Mouse (Mus musculus) midbrain, embryonic 16.5 days (tissue): ENCODE measurements around the gene Dclre1a. TPM values are rescaled to one million over a fixed set of nuclear protein-coding genes. Genes with fewer than 3 reads are reported as not detected.
"Not testable (repeated sequence)": the region's sequence is repeated elsewhere in the genome, so short reads cannot be mapped to it uniquely, and the experiment has no call there.

Experiments
- ATAC-seq: fragments of 200-750 bp; cut with Nextera tagmentation; 2 replicates; pipeline ENCODE4 v1.8.0; 2017; ENCODE audit warnings: moderate TSS enrichment
- H3K27ac ChIP-seq: fragments of 300-500 bp; sonication (generic); 2 replicates; pipeline ENCODE4 v1.5.1; 2014; ENCODE audit warnings: mild to moderate bottlenecking, low read length, mixed read lengths
- H3K27me3 ChIP-seq: fragments of 300-500 bp; sonication (generic); 2 replicates; pipeline ENCODE4 v1.6.1; 2014; ENCODE audit warnings: low read depth, low read length, mixed read lengths; ENCODE audit not compliant: control insufficient read depth, insufficient read depth
- H3K36me3 ChIP-seq: fragments of 300-500 bp; sonication (generic); 2 replicates; pipeline ENCODE4 v1.6.1; 2014; ENCODE audit warnings: mild to moderate bottlenecking, low read length, moderate library complexity, mixed read lengths; ENCODE audit not compliant: control insufficient read depth, insufficient read depth
- H3K4me1 ChIP-seq: fragments of 300-500 bp; sonication (generic); 2 replicates; pipeline ENCODE4 v1.6.1; 2014; ENCODE audit warnings: mild to moderate bottlenecking, low read length, mixed read lengths; ENCODE audit not compliant: control insufficient read depth, insufficient read depth
- H3K4me2 ChIP-seq: fragments of 300-500 bp; sonication (generic); 2 replicates; pipeline ENCODE4 v1.6.1; 2014; ENCODE audit warnings: mild to moderate bottlenecking, low read length, mixed read lengths
- H3K4me3 ChIP-seq: fragments of 300-500 bp; sonication (generic); 2 replicates; pipeline ENCODE4 v1.5.1; 2014; ENCODE audit warnings: low read depth, mild to moderate bottlenecking, low read length, moderate library complexity, mixed read lengths
- H3K9ac ChIP-seq: fragments of 300-500 bp; sonication (generic); 2 replicates; pipeline ENCODE4 v1.6.1; 2014; ENCODE audit warnings: low read depth, low read length, mixed read lengths
- H3K9me3 ChIP-seq: fragments of 300-500 bp; sonication (generic); replicated peaks from 2 replicates; pipeline ENCODE4 v1.6.1; 2014; ENCODE audit warnings: mild to moderate bottlenecking, low read length, mixed read lengths; ENCODE audit not compliant: control insufficient read depth, poor library complexity, severe bottlenecking
- WGBS: fragments of 180-500 bp; shearing (Covaris S2); extraction: QIAGEN DNeasy Blood & Tissue Kit; methylation state at CpG from one replicate; pipeline ENCODE4 v1.1.7; 2014; 5-methylcytosine and 5-hydroxymethylcytosine counted together
- polyA plus RNA-seq: library from polyadenylated mRNA; unstranded; fragments of >200 nt; fragmentation: Nextera tagmentation; extraction: Ambion mirVana; gene quantifications from 2 replicates; pipeline ENCODE4 v1.2.1, GENCODE M21; 2015

Dclre1a gene
- polyA plus RNA-seq, 1 experiment from 2014 or later, result 10.9 TPM

DNA sequence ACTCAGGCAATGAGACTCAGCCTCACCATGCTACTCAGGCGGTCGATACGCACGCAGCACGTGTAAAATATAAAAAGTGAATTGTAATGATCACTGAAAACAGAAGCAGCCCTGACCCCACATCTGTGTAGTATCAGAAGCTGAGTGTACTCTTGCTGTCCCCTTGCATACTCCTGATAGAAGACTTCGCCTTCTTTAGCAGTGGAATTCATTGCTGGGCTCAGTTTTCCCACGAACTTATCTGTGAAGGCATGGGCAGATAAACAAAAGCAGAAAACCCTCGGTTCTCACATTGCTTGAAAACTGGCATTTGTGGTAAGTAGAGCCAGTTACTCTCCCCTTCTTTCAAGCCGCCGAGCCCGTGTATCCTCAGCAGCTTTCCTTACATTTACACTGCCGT is 4.7 kb downstream of the Dclre1a start:
- Histone ChIP-seq H3K27me3 (no peaks in the 10 kb centered on the region), H3K4me2 (no peak overlapping the region), H3K4me1 (peaks cover 7% of the 10 kb centered on the region), H3K4me3 (no peak overlapping the region), H3K27ac (no peak overlapping the region), H3K36me3 (no peaks in the 10 kb centered on the region), H3K9ac (no peak overlapping the region), H3K9me3 (no peaks in the 10 kb centered on the region)
- 95% methylated on average over 12 of the region's 12 CpGs for WGBS
- no peak for ATAC-seq

DNA sequence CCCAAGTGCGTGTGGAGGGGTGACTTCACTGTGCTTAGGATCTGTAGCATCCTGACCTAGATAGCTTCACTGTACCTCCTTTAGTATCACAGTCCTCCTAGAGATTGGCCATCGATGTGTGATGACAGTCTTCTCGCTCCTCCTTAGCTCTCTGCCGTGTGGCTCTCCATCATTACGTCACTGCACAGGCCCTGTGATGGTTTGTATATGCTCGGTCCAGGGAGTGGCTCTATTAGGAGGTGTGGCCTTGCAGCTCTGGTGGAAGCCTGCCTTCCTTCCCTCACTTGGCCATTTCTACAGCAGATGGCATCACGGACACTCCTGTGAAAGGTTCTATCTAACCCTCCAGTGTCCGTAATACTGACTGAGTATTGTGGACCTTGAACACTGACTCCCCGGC is 12.3 kb downstream of the Dclre1a start:
- H3K27ac ChIP-seq, result no peak overlapping the region
- no peaks in the 10 kb centered on the region for H3K27me3 ChIP-seq
- no peak overlapping the region for H3K4me2 ChIP-seq
- H3K9me3 ChIP-seq, result no peaks in the 10 kb centered on the region
- H3K4me3 ChIP-seq, result no peak overlapping the region
- no peak overlapping the region for H3K9ac ChIP-seq
- 94% methylated on average over 9 of the region's 9 CpGs for WGBS
- H3K4me1 ChIP-seq, result no peaks in the 10 kb centered on the region
- ATAC-seq, result no peak
- H3K36me3 ChIP-seq, result 0 out of 2 replicates have a peak, but pooled peaks cover 3% of the 10 kb centered on the region

DNA sequence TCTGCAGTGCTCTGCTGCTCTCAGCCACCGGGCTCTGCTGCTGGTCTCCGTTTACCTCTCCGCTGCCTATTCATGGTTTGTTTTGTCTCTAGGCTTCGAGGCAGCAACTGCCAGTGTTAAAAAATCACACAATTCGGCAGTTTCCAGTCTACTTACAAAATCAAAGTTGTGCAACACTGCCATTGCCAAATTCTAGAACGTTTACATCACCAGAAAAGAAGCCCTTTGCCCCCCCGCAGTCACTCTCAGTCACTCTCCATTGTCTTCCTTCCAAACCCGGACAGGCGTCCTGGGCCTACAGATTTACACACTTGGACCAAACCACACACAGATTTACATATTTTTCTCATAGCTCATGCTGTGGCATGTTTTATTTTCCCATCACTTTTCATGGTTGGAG is 13.0 kb downstream of the Dclre1a start:
- 0 out of 2 replicates have a peak, but pooled peaks cover 3% of the 10 kb centered on the region for H3K36me3 ChIP-seq
- H3K4me2 ChIP-seq, result no peak overlapping the region
- ATAC-seq, result no peak
- no peaks in the 10 kb centered on the region for H3K27me3 ChIP-seq
- H3K9ac ChIP-seq, result no peak overlapping the region
- no peaks in the 10 kb centered on the region for H3K4me1 ChIP-seq
- H3K4me3 ChIP-seq, result no peak overlapping the region
- H3K27ac ChIP-seq, result no peak overlapping the region
- no peaks in the 10 kb centered on the region for H3K9me3 ChIP-seq
- WGBS, result 67% methylated on average over 9 of the region's 9 CpGs

DNA sequence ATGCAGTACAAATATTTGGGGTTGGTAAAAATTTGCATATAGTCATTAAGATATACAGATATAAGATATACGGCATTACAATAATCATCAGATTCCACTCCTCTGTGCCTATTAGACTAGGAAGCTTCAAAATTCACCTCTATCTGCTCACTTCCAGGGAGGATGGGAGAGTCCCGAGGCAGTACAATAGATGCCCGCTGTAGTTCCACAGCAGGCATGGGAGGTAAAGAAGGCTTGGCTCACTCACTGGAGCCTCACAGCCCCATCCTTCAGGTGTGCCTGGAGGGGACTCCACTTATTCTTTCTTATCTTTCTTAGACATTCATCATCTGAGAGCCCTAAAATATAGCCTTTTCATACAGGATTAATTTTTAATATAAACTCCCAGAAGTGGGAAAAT is 13.7 kb downstream of the Dclre1a start:
- no peak overlapping the region for H3K4me2 ChIP-seq
- no peaks in the 10 kb centered on the region for H3K4me1 ChIP-seq
- H3K27ac ChIP-seq, result no peak overlapping the region
- WGBS, result 72% methylated on average over 3 of the region's 3 CpGs
- no peaks in the 10 kb centered on the region for H3K27me3 ChIP-seq
- no peak overlapping the region for H3K4me3 ChIP-seq
- H3K36me3 ChIP-seq, result 0 out of 2 replicates have a peak, but pooled peaks cover 3% of the 10 kb centered on the region
- no peaks in the 10 kb centered on the region for H3K9me3 ChIP-seq
- H3K9ac ChIP-seq, result no peak overlapping the region
- ATAC-seq, result 0 out of 2 replicates have a peak, but pooled peaks have one; percentile 51

DNA sequence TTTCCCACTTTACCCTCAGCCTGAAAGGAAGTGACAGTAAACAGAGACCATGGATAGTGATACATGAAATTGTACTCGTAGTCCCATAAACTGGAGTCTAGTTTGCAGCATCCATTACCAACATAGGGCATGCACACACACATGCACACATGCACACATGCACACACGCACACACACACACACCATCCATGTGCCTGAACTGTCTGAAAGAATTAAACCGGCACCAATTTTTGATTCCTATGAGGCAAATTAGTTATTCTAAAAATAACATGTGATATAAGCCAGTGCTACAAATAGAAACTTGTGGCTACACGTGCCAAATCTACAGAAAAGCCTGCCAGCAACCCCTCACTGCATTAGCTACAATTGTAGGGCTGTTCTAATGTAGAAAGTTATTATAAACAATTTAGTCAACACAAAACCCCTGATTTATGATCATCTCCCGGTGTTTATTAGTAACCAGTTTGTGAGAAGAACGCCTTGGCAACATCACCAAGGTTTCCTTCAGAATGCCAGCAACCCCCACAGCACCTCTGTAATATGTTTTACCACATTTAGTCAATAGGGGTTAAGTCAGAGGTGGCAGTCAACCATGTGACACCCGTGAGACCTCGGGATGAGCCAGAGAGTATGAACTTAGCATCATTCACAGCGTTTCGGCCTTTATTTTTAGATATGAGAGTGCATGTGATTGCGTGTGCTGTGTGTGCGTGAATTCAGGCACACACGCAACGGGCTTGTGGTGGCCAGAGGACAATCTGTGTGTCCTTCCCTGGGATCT is 14.5 kb downstream of the Dclre1a start:
- Histone ChIP-seq H3K4me2 (no peak overlapping the region), H3K4me3 (no peak overlapping the region), H3K4me1 (no peaks in the 10 kb centered on the region), H3K36me3 (0 out of 2 replicates have a peak, but pooled peaks cover 3% of the 10 kb centered on the region), H3K9ac (no peak overlapping the region), H3K9me3 (no peaks in the 10 kb centered on the region), H3K27ac (no peak overlapping the region), H3K27me3 (no peaks in the 10 kb centered on the region)
- WGBS, result 92% methylated on average over 14 of the region's 14 CpGs
- ATAC-seq, result no peak

DNA sequence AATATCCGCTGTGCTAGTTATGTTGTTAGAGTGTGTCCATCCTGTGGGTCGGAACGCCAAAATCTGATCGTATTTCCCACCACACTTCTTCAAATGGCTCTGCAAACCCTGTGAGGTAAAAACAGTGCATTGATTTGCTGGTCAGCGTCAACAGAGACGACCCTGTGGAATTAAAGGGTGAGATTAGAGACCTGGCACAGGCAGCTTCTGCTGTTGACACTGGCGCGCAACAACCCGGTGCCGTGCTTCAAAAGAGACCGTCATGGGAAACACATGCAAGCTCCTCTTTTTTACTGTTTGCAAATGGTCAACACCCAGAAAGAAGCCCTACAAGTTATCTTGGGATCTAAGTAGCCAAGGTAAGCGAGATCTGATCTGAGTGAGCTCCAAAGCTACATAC is 16.8 kb downstream of the Dclre1a start:
- no peak overlapping the region for H3K4me2 ChIP-seq
- H3K9ac ChIP-seq, result no peak overlapping the region
- 0 out of 2 replicates have a peak, but pooled peaks cover 3% of the 10 kb centered on the region for H3K36me3 ChIP-seq
- no peak for ATAC-seq
- H3K9me3 ChIP-seq, result no peaks in the 10 kb centered on the region
- no peaks in the 10 kb centered on the region for H3K27me3 ChIP-seq
- no peaks in the 10 kb centered on the region for H3K4me1 ChIP-seq
- 94% methylated on average over 12 of the region's 12 CpGs for WGBS
- H3K4me3 ChIP-seq, result no peak overlapping the region
- H3K27ac ChIP-seq, result no peak overlapping the region

DNA sequence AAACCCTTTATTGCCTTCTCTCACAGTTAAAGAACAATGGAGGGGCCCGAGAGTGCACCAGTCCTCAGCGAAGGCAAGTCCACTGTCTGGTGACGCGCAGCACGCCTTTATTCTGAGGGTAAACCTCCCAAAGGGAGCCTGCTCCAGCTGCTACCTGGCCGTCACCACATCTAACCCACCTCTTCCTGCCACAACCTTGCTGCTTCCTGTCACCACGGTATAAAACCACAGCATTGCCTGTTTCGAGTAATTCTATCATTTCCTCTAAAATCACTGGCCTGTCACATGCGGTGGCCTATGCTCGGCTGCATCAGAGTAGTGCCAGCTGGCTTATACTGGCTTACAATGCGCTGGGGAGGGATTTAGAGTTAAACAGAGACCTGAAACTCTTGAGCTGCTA is 17.5 kb downstream of the Dclre1a start:
- H3K9me3 ChIP-seq, H3K4me3 ChIP-seq, H3K4me1 ChIP-seq, ATAC-seq, H3K9ac ChIP-seq, H3K27ac ChIP-seq, H3K36me3 ChIP-seq, H3K4me2 ChIP-seq, H3K27me3 ChIP-seq: not testable (repeated sequence)
- WGBS, result no CpG with 5 or more reads among the region's 11 CpGs

DNA sequence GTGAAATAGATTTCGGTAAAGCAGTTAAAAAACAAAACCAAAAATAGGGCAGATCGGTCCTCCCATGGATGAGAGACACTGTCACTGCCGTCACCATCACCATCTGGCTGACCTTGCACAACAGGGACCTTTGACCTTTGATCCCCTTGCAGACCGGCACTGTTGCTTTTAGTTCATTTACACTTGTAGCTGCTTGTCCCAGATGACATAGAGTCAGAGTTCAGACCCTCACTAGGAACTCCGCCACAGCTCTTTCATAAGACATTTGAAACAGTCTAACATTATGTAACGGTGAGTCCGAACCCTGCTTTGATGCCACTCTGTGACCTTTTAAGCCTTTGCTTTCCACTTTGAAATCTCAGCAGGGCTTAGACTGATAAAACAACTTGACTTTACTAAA is 28.6 kb downstream of the Dclre1a start:
- WGBS, result no CpG with 5 or more reads among the region's 7 CpGs
- H3K27ac ChIP-seq, H3K9ac ChIP-seq, H3K36me3 ChIP-seq, H3K27me3 ChIP-seq, H3K4me1 ChIP-seq, H3K4me2 ChIP-seq, H3K4me3 ChIP-seq, ATAC-seq, H3K9me3 ChIP-seq: not testable (repeated sequence)

DNA sequence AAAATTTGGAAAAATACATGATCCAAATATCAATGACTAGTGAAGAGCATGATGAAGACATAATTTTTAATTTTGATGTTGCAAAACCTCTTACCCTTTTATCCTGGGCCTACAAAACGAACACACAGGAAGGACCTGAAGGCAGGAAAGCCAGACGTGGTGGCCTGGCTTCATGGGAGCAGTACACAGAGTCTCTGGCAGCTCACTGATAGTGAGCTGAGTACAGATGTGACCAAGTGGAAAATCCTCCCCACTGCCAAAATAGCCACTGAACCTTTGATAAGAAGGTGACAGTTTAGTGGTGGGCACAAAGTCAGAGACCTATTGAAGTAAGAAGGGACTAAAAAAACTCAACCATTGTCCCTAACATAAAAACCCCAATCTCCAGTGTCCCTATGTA is 34.5 kb downstream of the Dclre1a start:
- H3K27me3 ChIP-seq, H3K36me3 ChIP-seq, H3K4me3 ChIP-seq, H3K4me1 ChIP-seq, H3K27ac ChIP-seq, ATAC-seq, H3K9me3 ChIP-seq, H3K4me2 ChIP-seq, H3K9ac ChIP-seq: not testable (repeated sequence)
- WGBS, result no CpG with 5 or more reads among the region's 2 CpGs
